Mouse (Mus musculus): ENCODE results near the gene Wdr46.
"Not testable (repeated sequence)": the region's sequence is repeated elsewhere in the genome, so short reads cannot be mapped to it uniquely, and the experiment has no call there.

DNA sequence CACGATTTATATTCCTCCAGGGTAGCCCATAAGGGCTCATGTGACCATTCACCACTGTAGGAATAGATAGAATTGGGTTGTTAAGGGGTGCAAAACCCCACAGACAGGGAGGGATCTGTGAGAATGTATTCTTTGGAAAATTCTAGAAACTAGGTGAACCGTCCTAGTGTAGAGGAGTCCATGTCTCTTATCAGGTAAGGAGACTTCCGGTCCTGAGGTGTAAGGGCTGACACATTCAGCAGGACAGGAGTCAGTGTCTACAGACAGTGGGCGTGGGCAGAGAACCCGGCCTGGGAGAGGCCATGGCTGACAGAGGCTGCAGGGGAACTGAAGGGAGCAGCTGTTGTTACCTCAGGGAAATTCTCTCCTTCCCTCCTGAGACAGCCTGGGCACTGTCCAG lies 58.2 kb downstream of the Wdr46 start:
- not testable (repeated sequence) for TF ChIP-seq CTCF (IDR thresholded peaks at IDR 0.05; ENCODE audit: borderline replicate concordance, insufficient read depth, low read length); POLR2A (IDR thresholded peaks at IDR 0.05; ENCODE audit: low read depth, low read length)

Data from embryonic fibroblast, embryonic 13.5 days (primary cell).